Mouse (Mus musculus) lung, embryonic 14.5 days (tissue): Measurements from ENCODE around the gene Gpr160. TPM values are rescaled to one million over a fixed set of nuclear protein-coding genes. Genes with fewer than 3 reads are reported as not detected.

ENCODE experiments used
- ATAC-seq: fragments of 200-750 bp; cut with Nextera tagmentation; 2 replicates; pipeline ENCODE4 v1.8.0; 2017; ENCODE audit warnings: mild to moderate bottlenecking, moderate TSS enrichment, moderate library complexity; ENCODE audit not compliant: insufficient read depth
- DNase-seq: peaks from one replicate; pipeline ENCODE4 v3.0.0-alpha.2; 2015
- H3K27ac ChIP-seq: fragments of 300-500 bp; sonication (generic); 2 replicates; pipeline ENCODE4 v1.5.1; 2014; ENCODE audit warnings: low read depth, mild to moderate bottlenecking, moderate library complexity
- H3K27me3 ChIP-seq: fragments of 300-500 bp; sonication (generic); 2 replicates; pipeline ENCODE4 v1.6.1; 2014; ENCODE audit warnings: low read length, control low read depth; ENCODE audit not compliant: insufficient read depth
- H3K36me3 ChIP-seq: fragments of 300-500 bp; sonication (generic); 2 replicates; pipeline ENCODE4 v1.6.1; 2014; ENCODE audit warnings: control low read depth; ENCODE audit not compliant: insufficient read depth
- H3K4me1 ChIP-seq: fragments of 300-500 bp; sonication (generic); 2 replicates; pipeline ENCODE4 v1.6.1; 2014; ENCODE audit warnings: antibody characterized with exemption, control low read depth; ENCODE audit not compliant: insufficient read depth
- H3K4me2 ChIP-seq: fragments of 300-500 bp; sonication (generic); 2 replicates; pipeline ENCODE4 v1.6.1; 2014; ENCODE audit warnings: mild to moderate bottlenecking
- H3K4me3 ChIP-seq: fragments of 300-500 bp; sonication (generic); 2 replicates; pipeline ENCODE4 v1.5.1; 2014; ENCODE audit warnings: low read depth, low read length
- H3K9ac ChIP-seq: fragments of 300-500 bp; sonication (generic); 2 replicates; pipeline ENCODE4 v1.6.1; 2014
- H3K9me3 ChIP-seq: fragments of 300-500 bp; sonication (generic); 2 replicates; pipeline ENCODE4 v1.6.1; 2016; ENCODE audit warnings: low read depth, low read length, control low read depth
- CTCF ChIP-seq: IDR thresholded peaks from 2 replicates; pipeline ENCODE4 v1.5.1; 2016; ENCODE audit warnings: antibody characterized with exemption, low read depth
- WGBS: fragments of 180-500 bp; shearing (Covaris S2); extraction: QIAGEN DNeasy Blood & Tissue Kit; methylation state at CpG from one replicate; pipeline ENCODE4 v1.1.7; 2014; 5-methylcytosine and 5-hydroxymethylcytosine counted together
- polyA plus RNA-seq: library from polyadenylated mRNA; unstranded; fragments of >200 nt; fragmentation: Nextera tagmentation; extraction: Ambion mirVana; gene quantifications from 2 replicates; pipeline ENCODE4 v1.2.1, GENCODE M21; 2014

The Gpr160 gene
- polyA plus RNA-seq = 3.1 and 3.4 TPM in 2 replicates

DNA sequence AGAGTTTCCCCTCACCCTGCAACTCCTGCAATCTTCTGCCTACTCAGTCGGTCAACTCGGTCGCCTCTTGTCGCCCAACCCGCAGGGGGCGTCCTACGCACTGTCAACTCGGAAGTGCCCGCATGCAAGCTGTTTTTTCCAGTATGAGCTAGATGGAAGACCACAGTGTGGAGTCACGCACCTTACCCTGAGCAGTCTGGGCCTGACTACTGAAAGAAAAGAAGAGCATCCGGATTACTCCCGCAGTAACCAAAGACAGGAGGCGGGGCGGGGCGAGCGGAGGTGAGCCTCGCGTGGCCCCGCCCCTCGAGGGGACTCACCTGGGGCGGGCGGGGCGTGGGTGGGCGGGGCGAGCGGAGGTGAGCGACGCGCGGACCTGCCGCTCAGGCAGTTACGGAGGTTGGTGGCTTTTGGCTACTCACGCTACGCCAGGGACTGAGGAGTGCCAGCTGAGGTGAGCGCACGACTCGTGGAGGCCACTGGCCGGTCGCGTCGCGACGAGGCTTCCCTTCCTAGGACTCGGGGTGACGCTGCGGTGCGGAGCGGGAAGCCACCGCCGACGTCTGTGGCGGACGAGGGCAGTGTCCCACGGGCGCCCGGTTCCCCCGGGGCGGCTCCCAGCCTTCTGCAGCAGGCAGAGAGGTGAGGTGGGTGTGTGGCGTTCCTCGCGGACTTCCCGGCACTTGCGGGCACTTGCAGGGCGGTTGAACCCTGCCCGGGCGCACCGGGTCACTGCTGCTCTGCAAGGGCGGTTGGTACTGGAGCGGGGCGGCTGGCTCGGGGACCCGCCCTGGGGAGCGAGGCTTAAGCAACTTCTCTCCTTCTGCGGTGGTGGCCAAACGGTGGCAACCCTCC, at the start of gene Gpr160:
TSS of gene Gpr160 (plus strand) at position 347 of the 855 bp plus-strand sequence.
- under 1% methylated on average over 65 of the region's 75 CpGs for WGBS
- Histone ChIP-seq H3K4me2 (peak within 1 kb of the TSS; percentile 98), H3K36me3 (no peaks in the 10 kb centered on the region), H3K4me1 (no peaks in the 10 kb centered on the region), H3K27ac (no peak within 1 kb of the TSS), H3K4me3 (peak within 1 kb of the TSS; percentile 61), H3K27me3 (no peaks in the 10 kb centered on the region), H3K9me3 (no peaks in the 10 kb centered on the region), H3K9ac (peak within 1 kb of the TSS; percentile 57)
- DNase-seq (peak; percentile 72), ATAC-seq (peak; percentile 91)
- TF ChIP-seq CTCF = peak; percentile 69

DNA sequence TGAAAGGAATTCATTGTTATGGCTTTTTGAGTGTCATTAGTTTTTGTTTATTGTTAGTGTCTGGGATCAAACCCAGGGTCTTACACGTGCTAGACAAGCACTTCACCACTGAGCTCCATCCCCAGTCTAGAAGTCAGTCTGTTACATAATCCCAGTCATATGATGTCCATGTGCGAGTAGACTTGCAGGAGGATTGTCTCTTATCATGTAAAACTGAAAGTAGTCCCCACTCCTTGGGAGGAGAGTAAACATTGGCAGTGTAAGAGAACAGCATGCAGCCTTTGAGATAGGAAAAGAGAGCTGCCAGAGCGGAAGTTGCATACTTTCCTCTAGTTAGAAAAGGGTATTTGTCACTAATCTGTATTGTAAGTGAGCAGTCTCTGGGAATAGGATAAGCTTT, 42.9 kb upstream of the Gpr160 start:
- DNase-seq (no peak), ATAC-seq (no peak)
- TF ChIP-seq CTCF = no peak
- Histone ChIP-seq H3K27ac (no peak overlapping the region), H3K4me3 (no peak overlapping the region), H3K9ac (no peak overlapping the region), H3K9me3 (no peaks in the 10 kb centered on the region), H3K4me1 (no peaks in the 10 kb centered on the region), H3K36me3 (peaks cover 62% of the 10 kb centered on the region), H3K4me2 (no peak overlapping the region), H3K27me3 (no peaks in the 10 kb centered on the region)
- 53% methylated on average over 3 of the region's 3 CpGs for WGBS

DNA sequence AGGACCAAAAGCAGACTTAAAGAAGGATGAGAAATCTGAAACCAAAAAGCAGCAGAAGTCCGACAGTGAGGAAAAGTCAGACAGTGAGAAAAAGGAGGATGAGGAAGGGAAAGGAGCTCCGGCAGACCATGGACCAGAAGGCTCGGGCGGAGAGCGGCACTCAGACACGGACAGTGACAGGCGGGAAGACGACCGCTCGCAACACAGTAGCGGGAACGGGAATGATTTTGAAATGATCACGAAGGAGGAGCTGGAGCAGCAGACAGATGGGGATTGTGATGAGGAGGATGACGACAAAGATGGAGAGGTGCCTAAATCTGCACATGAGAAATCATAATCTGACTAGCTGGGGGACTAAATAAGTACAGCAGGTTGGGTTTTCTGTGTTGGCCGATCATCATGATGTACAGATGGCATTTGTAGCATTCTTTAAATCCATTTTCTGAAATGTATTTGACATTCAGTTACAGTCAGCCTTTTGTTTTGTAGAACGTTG, 37.1 kb upstream of the Gpr160 start:
- DNase-seq (no peak), ATAC-seq (no peak)
- Histone ChIP-seq H3K4me3 (no peak overlapping the region), H3K27me3 (no peaks in the 10 kb centered on the region), H3K9ac (no peak overlapping the region), H3K4me1 (no peaks in the 10 kb centered on the region), H3K4me2 (no peak overlapping the region), H3K9me3 (no peaks in the 10 kb centered on the region), H3K36me3 (peaks cover 58% of the 10 kb centered on the region), H3K27ac (no peak overlapping the region)
- 95% methylated on average over 16 of the region's 16 CpGs for WGBS
- TF ChIP-seq CTCF = no peak

DNA sequence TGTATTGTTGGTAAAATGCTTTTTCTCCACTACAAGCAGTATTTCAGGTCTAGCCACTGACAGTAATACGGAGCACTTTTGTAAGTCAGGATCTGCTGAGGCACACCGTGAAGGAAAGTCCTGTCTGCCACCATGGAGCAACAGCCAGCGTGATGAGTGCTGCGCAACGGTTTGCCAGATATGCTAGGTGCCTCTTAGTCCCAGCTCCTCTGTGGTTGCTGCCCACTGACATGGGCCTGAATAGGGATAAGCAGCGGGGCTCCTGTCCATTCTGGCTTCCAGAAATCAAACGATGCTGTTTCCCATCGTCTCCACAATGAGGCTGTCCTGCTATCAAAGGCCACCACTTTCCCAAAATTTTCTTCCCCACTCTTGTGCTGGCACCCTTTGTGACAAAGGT, 33.6 kb upstream of the Gpr160 start:
- DNase-seq (no peak), ATAC-seq (no peak)
- 92% methylated on average over 8 of the region's 8 CpGs for WGBS
- Histone ChIP-seq H3K9ac (no peak overlapping the region), H3K36me3 (peaks cover 39% of the 10 kb centered on the region), H3K9me3 (no peaks in the 10 kb centered on the region), H3K4me3 (no peak overlapping the region), H3K27ac (no peak overlapping the region), H3K4me1 (no peaks in the 10 kb centered on the region), H3K27me3 (no peaks in the 10 kb centered on the region), H3K4me2 (no peak overlapping the region)
- TF ChIP-seq CTCF = no peak

DNA sequence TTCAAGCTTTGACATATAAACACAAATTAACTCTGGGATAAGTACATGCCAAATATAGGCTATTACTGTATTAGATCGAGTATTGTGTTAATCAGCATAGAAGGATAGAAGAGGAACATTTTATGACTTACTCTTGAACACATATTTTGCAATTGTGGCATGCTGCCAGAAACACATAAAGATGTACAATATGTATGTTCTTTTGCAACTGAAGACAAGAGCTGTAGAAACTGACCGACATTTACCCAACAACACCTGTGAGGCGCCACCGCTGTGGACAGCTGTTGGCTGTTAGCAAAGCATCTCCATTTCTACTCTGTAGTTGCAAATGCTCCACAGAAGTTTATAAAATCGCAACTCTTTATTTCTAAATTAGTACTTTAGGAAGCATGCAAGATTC, 29.7 kb upstream of the Gpr160 start:
- 84% methylated on average over 5 of the region's 5 CpGs for WGBS
- 0 out of 2 replicates have a peak, but pooled peaks cover 8% of the 10 kb centered on the region for H3K36me3 ChIP-seq
- H3K4me3 ChIP-seq = no peak overlapping the region
- H3K4me1 ChIP-seq = no peaks in the 10 kb centered on the region
- no peak for TF ChIP-seq CTCF
- H3K9ac ChIP-seq = no peak overlapping the region
- DNase-seq (peak; percentile 46), ATAC-seq (no peak)
- H3K27me3 ChIP-seq = no peaks in the 10 kb centered on the region
- no peaks in the 10 kb centered on the region for H3K9me3 ChIP-seq
- H3K4me2 ChIP-seq = no peak overlapping the region
- H3K27ac ChIP-seq = no peak overlapping the region

DNA sequence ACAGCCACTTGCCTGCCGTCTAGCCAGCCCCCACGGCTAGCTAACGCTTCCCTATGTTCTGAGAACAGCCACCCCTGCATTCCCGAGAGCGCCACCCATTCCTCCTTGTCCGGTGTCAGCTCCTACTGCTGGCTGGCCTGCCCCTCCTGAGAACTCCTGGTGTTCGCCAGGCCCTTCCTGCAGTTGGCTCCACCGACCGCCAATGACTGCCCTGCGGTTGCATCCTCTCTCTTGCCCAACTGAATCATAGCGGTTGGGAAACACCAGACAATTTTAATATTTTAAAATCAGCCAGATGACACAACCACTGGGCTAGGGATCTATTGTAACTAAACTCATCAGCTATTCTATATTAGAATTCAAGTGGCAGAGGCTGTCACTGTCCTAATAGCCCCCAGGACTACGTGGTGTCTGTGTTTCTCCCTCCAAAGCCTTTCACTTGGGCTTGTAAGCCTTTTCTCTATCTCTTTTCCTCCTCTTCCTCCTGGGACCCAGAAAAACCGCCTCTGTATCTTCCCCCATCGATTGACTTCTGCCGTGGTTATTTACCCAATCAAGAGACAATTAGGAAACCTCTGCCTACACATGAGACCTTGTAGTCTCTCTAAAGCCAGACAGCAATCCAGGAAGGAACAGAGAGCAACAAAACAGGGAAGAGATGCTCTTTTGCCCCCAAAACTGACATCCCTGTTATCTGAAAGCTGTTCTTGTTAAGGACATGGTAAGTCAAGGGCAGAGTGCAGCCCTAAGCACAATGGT, 23.7 kb upstream of the Gpr160 start:
- Histone ChIP-seq H3K36me3 (no peaks in the 10 kb centered on the region), H3K4me3 (no peak overlapping the region), H3K9me3 (no peaks in the 10 kb centered on the region), H3K27me3 (no peaks in the 10 kb centered on the region), H3K4me2 (no peak overlapping the region), H3K4me1 (no peaks in the 10 kb centered on the region), H3K27ac (no peak overlapping the region), H3K9ac (no peak overlapping the region)
- ATAC-seq (no peak), DNase-seq (no peak)
- WGBS = 66% methylated on average over 15 of the region's 15 CpGs
- no peak for TF ChIP-seq CTCF

DNA sequence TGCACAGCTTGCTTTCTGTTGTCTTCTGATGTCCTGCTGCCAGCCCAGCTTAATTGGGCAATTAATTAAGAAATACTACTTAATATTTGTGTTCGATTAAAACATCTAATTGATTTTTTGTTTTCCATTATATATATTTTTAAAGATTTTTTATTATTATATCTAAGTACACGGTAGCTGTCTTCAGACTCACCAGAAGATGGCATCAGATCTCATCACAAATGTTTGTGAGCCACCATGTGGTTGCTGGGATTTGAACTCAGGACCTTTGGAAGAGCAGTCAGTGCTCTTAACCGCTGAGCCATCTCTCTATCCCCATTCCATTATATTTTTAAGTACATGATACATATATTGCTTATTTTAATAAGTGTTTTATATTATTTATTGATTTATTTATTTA, 22.5 kb upstream of the Gpr160 start:
- Histone ChIP-seq H3K4me3 (no peak overlapping the region), H3K4me2 (no peak overlapping the region), H3K36me3 (no peaks in the 10 kb centered on the region), H3K27ac (no peak overlapping the region), H3K9ac (no peak overlapping the region), H3K27me3 (no peaks in the 10 kb centered on the region), H3K9me3 (no peaks in the 10 kb centered on the region), H3K4me1 (no peaks in the 10 kb centered on the region)
- TF ChIP-seq CTCF = no peak
- 80% methylated on average over 3 of the region's 3 CpGs for WGBS
- DNase-seq (no peak), ATAC-seq (no peak)
